Mouse (Mus musculus): ENCODE data around the gene 1500015O10Rik. TPM values are rescaled to one million over a fixed set of nuclear protein-coding genes. Genes with fewer than 3 reads are reported as not detected.

The 1500015O10Rik gene
- total RNA-seq, 2 experiments from 2014 or later = 1.9 to 2.1 TPM

DNA sequence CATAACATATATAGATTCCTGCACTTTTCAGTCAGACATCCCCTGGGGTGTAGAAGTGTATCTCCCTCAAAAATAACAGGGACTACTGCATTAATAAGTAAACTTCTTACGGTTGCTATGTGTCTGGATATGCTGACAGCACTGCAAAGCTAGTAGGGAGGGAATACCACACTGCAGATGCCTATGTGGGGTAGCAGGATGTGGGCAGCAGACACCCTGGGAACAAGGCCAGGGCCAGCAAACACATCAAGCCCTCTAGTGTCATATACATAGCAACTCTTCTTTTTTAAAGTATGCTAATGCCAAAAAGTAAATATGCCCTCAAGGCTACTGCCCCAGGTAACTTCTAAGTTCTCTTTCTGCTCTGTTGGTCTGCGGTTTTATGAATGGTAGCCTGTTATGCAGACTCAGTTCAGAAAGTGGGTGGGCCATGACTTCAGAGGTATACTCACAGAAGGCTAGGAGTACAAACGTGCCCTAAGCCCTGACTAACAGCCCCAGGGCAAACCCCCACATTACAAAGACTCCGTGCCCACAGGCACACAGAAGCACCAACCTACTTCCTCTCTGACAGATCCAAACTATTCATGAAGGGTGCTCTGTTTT is 38.1 kb downstream of the 1500015O10Rik start:
- intact Hi-C loops (cut with DNase I) = loop anchor here (10.0 kb wide), 2 partner anchors 196 to 276 kb away; no protein-coding TSS in a partner anchor
- no peak for DNase-seq (ENCODE audit: extremely low spot score in 1 of 2, low spot score in 2 of 2)

DNA sequence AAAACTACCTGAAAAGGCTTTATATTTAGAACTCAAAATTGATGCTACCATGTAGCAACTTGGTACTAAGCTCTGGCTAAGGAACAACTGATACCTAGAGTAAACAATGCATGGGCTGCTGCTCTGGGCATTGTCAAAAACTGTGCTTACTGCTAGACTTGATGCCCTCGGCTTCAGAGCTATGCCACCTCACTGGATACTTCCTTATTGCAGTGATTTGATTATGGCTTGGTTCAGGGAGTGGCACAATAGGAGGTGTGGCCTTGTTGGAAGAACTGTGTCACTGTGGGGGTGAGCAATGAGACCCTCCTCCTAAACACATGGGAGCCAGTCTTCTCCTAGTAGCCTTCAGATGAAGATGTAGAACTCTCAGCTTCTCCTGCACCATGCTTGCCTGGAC is 38.9 kb downstream of the 1500015O10Rik start:
- intact Hi-C loops (cut with DNase I) = loop anchor here (10.0 kb wide), 2 partner anchors 195 to 275 kb away; no protein-coding TSS in a partner anchor
- no peak for DNase-seq (ENCODE audit: extremely low spot score in 1 of 2, low spot score in 2 of 2)

DNA sequence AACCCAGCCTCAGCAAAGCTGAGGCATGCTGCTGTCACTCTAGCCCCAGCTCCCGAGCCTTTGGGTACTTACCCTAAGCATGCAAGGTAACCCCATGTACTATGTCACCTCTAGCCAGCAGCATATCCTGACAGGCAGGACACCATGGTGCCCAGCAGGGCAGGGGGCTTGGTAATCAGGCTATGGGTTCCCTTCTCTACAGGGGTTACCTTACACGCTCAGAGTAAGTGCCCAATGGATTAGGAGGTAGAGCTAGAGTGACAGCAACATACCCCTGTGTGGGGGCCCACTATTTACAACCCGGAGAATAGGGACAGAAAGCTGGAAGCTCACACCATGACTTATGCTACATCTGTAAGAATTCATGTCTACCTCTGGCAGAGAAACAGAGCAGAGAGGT is 39.6 kb downstream of the 1500015O10Rik start:
- no peak for DNase-seq (ENCODE audit: extremely low spot score in 1 of 2, low spot score in 2 of 2)
- intact Hi-C loops (cut with DNase I) = no loop called here

DNA sequence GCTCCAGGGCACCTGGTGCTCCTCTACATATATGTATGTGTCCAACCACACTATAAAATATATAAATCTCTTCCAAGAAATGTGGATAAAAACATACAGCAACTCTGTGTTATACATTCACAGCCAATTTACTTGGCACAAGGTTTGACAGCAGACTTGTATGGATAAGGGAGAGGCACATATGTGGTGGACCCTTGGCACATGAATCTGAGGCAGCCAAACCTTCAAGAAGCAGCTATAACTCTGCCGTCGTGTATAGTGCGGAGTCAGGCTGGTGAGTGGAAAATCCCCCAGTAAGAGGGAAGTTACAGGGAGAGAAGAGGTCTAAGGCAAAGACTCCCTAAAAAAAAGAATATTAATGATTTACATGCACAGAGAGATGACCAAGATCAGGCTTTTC is 42.3 kb downstream of the 1500015O10Rik start:
- no peak for DNase-seq (ENCODE audit: extremely low spot score in 1 of 2, low spot score in 2 of 2)
- intact Hi-C loops (cut with DNase I) = no loop called here

DNA sequence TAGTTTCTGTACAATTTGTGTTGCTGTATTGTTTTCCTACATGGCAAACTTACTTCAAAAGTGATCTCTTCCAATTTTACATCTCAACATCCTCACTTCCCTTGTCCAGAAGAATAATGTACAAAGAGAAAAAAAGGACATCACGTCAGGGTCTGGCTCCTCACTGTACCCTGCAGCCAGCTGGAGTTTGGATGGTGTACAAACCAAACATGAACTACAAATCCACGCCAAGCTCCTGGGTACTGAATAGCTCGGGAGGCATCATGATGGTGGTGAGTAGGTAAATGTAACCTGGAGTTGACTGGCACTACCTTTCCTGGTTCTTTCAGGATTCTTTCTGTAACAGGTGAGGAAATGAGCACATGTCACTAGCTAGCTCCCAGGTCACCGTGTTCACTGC is 43.7 kb downstream of the 1500015O10Rik start:
- intact Hi-C loops (cut with DNase I) = no loop called here

DNA sequence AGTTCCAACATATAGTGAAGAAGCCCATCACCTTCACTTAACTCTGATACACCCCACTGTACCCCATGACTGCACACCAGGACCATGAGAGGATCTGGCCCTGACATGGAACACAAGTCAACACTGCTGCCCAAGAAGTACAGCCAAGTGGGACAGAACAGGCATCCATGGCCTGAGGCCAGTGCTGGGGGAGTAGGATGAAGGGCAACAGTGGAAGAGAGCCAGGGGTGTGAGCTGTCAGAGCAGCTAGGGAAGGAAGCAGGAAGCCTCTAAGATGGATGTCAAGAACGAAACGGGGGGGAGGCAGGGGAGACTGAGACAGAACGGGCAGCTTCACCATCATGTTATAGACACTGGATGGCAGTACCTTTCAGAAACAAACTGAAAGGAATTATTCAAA is 45.7 kb downstream of the 1500015O10Rik start:
- no peak for DNase-seq (ENCODE audit: extremely low spot score in 1 of 2, low spot score in 2 of 2)
- intact Hi-C loops (cut with DNase I) = no loop called here

More for the DNA sequence above, 43.7 kb downstream of the 1500015O10Rik start:
- no peak for DNase-seq (ENCODE audit: extremely low spot score in 1 of 2, low spot score in 2 of 2)

DNA sequence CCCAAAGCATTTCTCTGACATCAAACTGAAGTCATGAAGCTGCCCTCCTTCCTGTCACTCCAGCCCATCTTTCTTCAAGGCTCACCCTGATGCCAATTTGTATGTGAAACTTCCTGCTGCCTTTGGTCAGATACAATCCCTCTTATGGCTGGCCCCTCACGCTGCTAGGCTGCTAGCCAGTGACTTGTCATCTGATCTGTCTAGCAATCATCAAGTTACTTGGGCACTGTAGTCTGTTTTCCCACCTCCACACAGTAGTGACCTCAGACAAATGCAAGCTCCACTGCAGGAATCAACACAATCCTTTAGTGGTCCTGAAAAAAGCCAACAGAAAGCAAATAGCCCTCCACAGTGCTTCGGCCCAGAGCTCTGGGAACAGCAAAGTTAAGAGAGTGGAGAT is 50.8 kb downstream of the 1500015O10Rik start:
- no peak for DNase-seq (ENCODE audit: extremely low spot score in 1 of 2, low spot score in 2 of 2)
- intact Hi-C loops (cut with DNase I) = loop anchor here (5.0 kb wide), 1 partner anchor 41 kb away; no protein-coding TSS in a partner anchor

DNA sequence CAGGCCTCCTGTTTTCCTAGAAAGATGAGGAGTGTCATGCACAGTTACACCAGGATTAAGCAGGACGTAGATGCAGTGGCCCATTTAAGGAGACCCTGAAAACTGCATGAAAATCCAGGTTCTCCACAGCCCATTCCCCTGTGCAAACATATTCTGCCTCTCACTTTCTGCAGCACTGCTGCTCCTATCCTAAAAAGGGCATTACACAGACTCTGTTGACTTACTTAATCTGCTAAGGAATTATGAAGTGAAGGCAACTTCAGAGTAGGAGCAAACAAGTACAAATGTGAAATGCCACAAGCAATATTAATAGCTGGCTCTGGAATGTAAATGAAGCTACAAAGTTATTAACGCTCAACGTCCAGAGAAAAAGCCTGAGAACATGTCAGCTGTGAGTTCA is 51.3 kb downstream of the 1500015O10Rik start:
- no peak for DNase-seq (ENCODE audit: extremely low spot score in 1 of 2, low spot score in 2 of 2)
- intact Hi-C loops (cut with DNase I) = loop anchor here (5.0 kb wide), 1 partner anchor 41 kb away; no protein-coding TSS in a partner anchor

DNA sequence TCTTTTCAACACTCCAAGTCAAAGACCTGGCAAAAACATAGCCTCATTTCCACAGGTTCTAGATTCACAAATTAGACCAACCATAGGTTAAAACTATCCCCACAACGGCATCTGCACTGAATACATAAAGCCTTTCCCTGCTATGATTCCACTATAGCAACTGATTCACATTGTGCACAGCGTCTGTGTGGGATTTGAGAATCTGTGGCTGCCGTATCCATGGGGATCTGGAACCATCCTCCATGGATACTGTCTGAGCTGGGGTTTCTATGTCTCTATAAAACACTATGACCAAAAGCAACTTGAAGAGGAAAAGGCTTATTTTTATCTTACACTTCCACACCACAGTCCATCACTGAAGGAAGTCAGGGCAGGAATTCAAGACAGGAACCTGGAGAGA is 52.3 kb downstream of the 1500015O10Rik start:
- peak in 1 of 2 experiments; percentile 37 for DNase-seq (ENCODE audit: extremely low spot score in 1 of 2, low spot score in 2 of 2)

DNA sequence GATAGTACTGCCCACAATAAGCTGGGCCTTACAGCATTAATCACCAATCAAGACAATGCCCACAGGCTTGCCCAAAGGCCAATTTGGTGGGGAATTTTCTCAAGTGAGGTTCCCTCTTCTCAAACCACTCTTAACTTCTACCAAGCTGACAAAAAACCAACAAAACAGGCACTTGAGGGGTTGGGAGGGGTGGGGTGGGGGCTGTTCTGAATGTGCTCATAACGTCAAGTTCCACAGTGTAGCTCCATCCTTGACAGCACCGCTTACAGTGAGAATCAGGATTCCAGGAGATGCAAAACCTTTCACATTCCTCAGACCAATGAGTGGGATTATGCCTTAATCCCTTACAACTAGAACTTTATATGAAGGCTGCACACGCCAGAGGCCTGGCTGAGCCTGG is 52.8 kb downstream of the 1500015O10Rik start:
- intact Hi-C loops (cut with DNase I) = loop anchor here (5.0 kb wide), 1 partner anchor 39 kb away; no protein-coding TSS in a partner anchor
- no peak for DNase-seq (ENCODE audit: extremely low spot score in 1 of 2, low spot score in 2 of 2)

More for the DNA sequence above, 52.3 kb downstream of the 1500015O10Rik start:
- intact Hi-C loops (cut with DNase I) = loop anchor here (5.0 kb wide), 1 partner anchor 40 kb away; no protein-coding TSS in a partner anchor

DNA sequence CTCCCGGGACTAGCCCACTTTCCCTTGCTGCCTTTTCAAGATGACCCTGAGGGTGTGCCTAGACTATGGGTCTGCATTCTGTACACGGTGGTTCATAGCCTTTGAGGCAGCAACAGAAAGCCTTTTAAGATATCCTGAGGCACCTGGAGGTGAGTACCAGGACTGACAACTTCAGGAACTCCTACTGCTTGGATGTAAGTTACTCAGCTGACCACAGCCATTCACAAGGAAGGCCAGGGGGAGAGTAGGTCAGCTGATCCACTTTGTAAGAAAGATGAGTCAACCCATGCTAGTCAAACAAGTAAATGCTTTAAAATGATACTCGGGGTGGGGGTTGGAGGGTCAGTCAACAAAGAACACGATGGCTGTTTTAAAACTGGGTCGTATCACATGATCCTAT is 54.9 kb downstream of the 1500015O10Rik start:
- no peak for DNase-seq (ENCODE audit: extremely low spot score in 1 of 2, low spot score in 2 of 2)
- intact Hi-C loops (cut with DNase I) = no loop called here

DNA sequence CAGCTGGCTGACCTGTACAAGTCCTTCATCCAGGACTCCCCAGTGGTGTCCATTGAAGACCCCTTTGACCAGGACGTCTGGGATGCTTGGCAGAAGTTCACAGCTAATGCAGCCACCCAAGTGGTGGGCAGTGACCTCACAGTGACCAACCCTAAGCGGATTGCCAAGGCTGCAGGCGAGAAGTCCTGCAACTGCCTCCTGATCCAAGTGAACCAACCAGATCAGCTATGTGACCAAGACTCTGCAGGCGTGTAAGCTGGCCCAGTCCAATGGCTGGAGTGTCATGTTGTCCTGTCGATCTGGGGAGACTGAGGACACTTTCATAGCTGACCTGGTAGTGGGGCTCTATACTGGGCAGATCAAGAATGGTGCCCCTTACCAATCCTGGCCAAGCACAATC is 56.3 kb downstream of the 1500015O10Rik start:
- intact Hi-C loops (cut with DNase I) = no loop called here

DNA sequence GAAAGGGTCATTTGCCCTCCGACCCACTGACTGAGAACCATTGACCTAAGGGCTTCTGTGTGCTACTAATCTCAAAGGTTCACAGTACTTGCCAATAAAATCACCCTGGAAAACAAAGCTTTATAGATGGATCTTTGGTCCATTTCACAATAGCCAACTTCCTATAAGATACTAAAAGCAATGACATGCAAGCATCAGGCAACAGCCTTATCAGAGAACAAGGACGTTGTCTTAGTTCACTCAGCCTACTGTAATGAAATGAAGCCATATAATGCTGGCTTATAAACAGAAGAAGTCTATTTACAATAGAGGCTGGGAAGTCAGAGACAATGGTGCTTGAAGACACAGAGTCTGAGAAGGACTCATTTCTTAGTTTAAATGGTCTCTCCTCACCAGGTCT is 59.4 kb downstream of the 1500015O10Rik start:
- no peak for DNase-seq (ENCODE audit: extremely low spot score in 1 of 2, low spot score in 2 of 2)
- intact Hi-C loops (cut with DNase I) = no loop called here

More for the DNA sequence above, 56.3 kb downstream of the 1500015O10Rik start:
- DNase-seq (ENCODE audit: extremely low spot score in 1 of 2, low spot score in 2 of 2) = no peak

Other genes with a start within 250 kb of the 1500015O10Rik start
- gene Uxs1, start 97.2 kb downstream of the 1500015O10Rik start, total RNA-seq (2021) = 10 to 100 TPM; 32.5 to 36.2 TPM
- gene Tpp2, start 203.0 kb downstream of the 1500015O10Rik start, total RNA-seq (2021) = 10 to 100 TPM; 62.5 to 62.7 TPM